Mouse (Mus musculus) left cerebral cortex, adult 2 months (tissue): ENCODE measurements around the gene Slc2a2. TPM values are rescaled to one million over a fixed set of nuclear protein-coding genes. Genes with fewer than 3 reads are reported as not detected.

Experiments used
- DNase-seq, 2 experiments: peaks; one replicate each; pipeline ENCODE4 v3.0.0; 2021 to 2022; ENCODE audit warnings: low spot score in 2 of 2, mixed read lengths in 1 of 2; ENCODE audit errors: extremely low spot score in 1 of 2
- H3K27ac ChIP-seq: fragments of 200-600 bp; 2 replicates; pipeline ENCODE4 v1.8.1; 2022
- H3K4me3 ChIP-seq: fragments of 200-600 bp; 2 replicates; pipeline ENCODE4 v1.8.1; 2022
- CTCF ChIP-seq: fragments of 200-600 bp; IDR thresholded peaks from 2 replicates; pipeline ENCODE4 v1.8.1; 2022; ENCODE audit warnings: antibody characterized with exemption, mild to moderate bottlenecking, moderate library complexity
- intact Hi-C: fragments of 180-260 bp; cut with DNase I; formaldehyde crosslinking; loops from one replicate; pipeline ENCODE4 v1.15.1; 2025
- total RNA-seq, 2 experiments: library from RNA; stranded (reverse); gene quantifications; 2 replicates each; pipeline ENCODE4 v1.2.3; 2021

The Slc2a2 gene
- total RNA-seq, 2 experiments from 2014 or later: not detected

DNA sequence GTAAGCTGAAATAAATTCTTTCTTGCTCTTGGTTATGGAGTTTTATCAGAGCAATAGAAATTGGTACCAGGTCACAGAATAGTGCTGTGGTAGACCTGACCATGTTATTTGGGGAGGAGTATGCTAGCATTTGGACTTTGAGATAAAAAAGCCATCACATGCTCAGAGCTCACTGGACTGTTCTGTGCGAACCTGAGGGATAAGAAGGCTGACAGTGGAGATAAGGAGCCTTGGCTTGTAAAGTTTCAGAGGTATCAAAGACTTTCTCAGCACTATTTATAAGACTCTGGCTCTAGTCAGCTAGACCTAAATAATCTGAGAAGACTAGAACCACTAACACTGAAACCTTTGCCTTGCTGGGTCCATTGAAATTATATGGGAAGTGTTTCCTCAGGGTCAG lies 78.3 kb downstream of the Slc2a2 start:
- DNase-seq: no peak
- no peak overlapping the region for H3K4me3 ChIP-seq
- intact Hi-C loops: no loop called here
- H3K27ac ChIP-seq: no peak overlapping the region
- TF ChIP-seq CTCF: no peak

DNA sequence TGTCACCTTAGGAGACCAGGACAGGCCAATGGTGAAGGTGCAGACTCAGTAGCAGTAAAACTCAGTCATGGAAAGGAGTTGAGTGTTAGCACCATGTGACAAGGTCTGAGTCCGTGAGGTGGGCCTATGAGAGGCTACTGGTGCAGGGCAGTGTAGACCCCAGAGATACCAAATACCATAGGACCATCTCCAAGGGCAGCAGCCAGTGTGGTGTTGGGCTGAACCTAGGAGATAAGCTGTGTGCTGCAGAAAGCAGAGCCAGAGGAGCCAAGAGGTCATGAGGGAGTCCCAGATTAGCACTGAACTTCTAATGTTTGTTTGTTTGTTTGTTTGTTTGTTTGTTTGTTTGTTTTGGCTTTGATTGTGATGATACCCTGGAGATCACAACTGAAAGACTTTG lies 78.8 kb downstream of the Slc2a2 start:
- intact Hi-C loops: no loop called here

GRCm38 (mm10) chr3:28780511-28780910 lies 82.8 kb downstream of the Slc2a2 start:
- Histone ChIP-seq H3K27ac (no peak overlapping the region), H3K4me3 (peak overlapping the region; percentile 88)
- no peak for DNase-seq
- intact Hi-C loops: no loop called here
- TF ChIP-seq CTCF: no peak

More for the DNA sequence above, 78.8 kb downstream of the Slc2a2 start:
- no peak for TF ChIP-seq CTCF
- DNase-seq: no peak
- Histone ChIP-seq H3K27ac (no peak overlapping the region), H3K4me3 (no peak overlapping the region)

Other genes with a start within 250 kb of the Slc2a2 start
- gene Eif5a2, start 83.4 kb downstream of the Slc2a2 start, total RNA-seq: 10 to 100 TPM; 32.8 to 36.7 TPM
- 100 to 1,000 TPM; 169 to 217 TPM for gene Rpl22l1, start 107.5 kb downstream of the Slc2a2 start, total RNA-seq
- not detected for gene Gm1527, start 194.7 kb downstream of the Slc2a2 start, total RNA-seq